Mouse (Mus musculus) ZHBTc4 (cell line): ENCODE measurements at regions not wholly inside any gene's neighbourhood (a gene's known extent, or its start where the extent isn't known, plus 50 kb on each side); places are given as distances from the start of the nearest gene placed in this dataset.
"Not testable (repeated sequence)": the region's sequence is repeated elsewhere in the genome, so short reads cannot be mapped to it uniquely, and the experiment has no call there.

Source experiments
- DNase-seq: peaks from one replicate; pipeline ENCODE4 v3.0.0-alpha.2; 2011; ENCODE audit warnings: low read depth, low spot score

DNA sequence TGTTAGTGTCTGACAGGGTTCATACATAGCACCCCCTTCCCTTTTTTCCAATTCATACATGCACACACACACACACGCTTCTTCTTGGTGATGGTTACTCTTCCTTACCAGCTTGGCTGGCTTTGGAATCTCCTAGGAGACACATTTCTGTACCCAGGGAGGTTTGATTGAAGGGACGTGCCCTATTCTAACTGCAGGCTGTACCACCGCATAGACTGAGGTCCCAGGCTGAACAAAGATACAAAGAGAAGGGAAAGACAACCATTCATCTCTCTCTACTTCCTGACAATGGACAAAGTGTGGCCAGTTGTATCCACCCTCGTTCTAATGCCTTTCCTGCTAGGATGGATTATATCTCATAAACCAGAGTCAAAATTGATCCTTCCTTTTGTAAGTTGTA lies 100.0 kb downstream of the Raet1d start:
- DNase-seq: not testable (repeated sequence)

DNA sequence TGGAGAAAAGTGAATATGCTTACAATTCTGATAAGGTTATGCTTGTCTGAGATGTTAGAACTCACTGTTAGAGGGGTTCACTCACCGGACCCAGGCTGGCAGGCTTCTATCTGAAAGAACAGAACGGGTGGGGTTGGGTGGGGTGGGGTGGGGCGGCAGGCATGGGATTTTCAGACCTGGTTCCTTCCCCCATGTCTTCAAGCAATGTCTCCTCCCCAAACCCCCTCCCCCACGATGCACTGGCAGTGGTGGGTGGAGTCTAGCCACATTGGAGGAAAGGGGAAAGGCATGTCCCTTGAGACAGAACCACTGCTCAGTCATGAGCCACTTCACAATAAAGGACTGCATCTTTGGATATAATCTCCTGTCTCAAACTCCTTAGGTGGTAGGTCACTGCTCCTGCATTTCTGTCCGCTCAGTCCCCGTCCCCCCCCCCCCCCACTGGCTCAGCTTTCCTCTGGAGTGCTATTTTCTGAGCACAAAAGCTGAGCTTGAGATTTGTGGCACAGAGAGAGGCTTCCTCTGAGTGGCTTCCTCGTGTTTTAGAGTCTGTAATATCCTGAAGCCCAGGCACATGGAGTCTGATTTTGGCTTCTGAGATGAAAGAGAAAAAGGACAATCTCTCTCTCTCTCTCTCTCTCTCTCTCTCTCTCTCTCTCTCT lies 100.6 kb downstream of the Raet1d start:
- not testable (repeated sequence) for DNase-seq

DNA sequence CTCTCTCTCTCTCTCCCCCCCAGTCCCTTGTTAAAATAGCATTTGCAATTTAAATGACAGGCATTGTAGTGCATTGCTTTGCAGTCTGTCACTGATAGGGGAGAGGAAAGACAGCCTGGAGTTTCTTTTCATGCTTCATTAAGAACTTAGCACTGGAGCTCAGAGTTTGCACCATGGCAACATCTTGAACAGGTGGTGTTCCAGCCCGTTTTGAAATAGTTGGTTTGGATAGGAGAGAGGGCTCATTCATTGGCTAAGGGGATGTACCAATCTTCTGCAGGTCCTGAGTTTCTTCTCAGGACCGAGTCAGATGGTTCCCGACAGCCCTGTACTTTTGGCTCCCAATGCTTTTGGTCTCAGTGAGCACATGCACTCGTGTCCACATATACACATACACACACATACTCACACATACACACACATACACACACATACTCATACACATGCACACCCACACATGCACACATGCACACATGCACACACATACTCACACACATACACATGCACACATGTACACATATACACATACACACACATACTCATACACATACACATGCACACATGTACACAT lies 101.2 kb downstream of the Raet1d start:
- DNase-seq: not testable (repeated sequence)

DNA sequence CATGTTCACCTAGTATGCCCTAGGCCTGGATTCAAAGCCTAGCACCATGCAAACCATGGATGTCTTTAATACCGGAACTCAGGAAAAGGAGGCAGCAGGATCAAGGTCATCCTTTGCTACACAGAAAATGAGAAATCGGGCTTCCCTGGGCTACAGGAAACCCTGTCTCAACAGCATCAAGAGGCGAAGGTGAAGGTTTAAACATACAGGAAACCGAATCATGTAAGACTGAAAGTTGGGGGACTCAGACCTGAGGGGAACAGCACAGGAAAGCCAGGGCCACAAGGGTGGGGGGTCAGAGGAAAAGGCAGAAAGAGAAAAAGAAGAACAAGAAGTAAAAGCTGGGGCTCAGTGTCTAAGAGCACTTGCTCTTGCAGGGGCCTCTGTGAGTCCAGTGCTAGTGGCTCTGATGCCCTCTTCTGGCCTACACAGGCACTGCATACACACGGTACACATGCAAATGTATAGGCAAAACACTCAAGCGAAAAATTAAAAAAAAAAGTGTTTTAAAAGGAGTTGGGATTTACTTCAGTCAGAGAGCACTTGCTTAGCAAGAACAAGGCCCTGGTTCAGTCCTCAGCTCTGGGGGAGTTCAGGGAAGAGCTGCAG lies 111.5 kb downstream of the Raet1d start:
- DNase-seq: peak; percentile 59

GRCm38 (mm10) chr10:22479860-22480259 lies 119.5 kb downstream of the Raet1d start:
- DNase-seq: not testable (repeated sequence)

DNA sequence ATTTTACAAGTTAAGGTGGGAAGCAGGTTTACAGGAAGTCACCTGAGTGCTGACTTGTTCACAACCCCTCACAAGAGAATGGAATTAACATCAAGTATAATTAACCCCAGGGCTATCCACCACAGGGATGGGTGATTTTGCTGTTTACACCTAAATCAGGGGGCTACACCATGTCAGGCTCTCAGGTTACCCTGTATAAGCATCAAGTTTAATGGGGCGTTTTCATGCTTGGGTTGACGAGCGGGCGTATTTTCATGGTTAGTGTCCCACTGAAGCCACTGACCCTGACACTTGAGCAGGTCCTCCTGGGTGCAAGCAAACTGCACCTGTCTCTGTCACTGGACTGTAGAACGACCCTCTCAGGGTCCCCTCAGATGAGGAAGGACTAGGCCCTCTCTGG lies 126.7 kb downstream of the Raet1d start:
- not testable (repeated sequence) for DNase-seq

GRCm38 (mm10) chr10:22491806-22492347 lies 131.5 kb downstream of the Raet1d start:
- DNase-seq: not testable (repeated sequence)

DNA sequence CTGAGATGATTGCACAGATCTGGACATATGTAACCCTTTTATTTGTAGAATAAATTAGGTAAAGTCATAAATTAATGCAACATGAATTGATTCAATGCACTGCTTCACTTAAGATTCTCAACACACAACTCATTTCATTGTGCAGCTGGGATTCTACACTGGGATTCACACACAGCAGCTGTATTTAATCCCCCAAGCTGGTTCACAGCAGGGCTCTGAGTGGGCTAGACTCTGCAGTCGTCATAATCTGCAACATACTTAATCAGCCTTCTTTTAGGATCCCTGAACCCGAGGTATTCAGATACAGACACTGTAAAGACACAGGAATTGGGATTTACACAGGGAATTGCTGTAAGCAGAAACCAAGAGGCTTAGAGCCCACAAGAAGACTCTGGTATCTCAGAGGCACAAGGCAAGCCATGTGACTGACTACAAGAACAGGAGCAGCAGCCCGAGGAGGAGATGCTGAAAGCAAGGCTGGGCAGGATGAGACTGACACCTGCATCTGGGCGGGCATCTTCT lies 135.7 kb downstream of the Raet1d start:
- no peak for DNase-seq
